Mouse (Mus musculus): ENCODE measurements around the gene Xrn1. TPM values are rescaled to one million over a fixed set of nuclear protein-coding genes. Genes with fewer than 3 reads are reported as not detected.
A peak's percentile ranks its signal among the peaks of the same experiment; 100 is the strongest.

Gene Xrn1
- total and polyA plus RNA-seq, 2 experiments = 1.6 to 13.8 TPM

GRCm38 (mm10) chr9:96027913-96028312 is 73.4 kb downstream of the Xrn1 start:
- WGBS = 78% methylated on average over 3 of the region's 3 CpGs
- Histone ChIP-seq H3K27me3 (ENCODE audit: control insufficient read depth, insufficient read depth, low read length) (no peaks in the 10 kb centered on the region), H3K36me3 (ENCODE audit: control insufficient read depth, insufficient read depth, low read length) (peaks cover 54% of the 10 kb centered on the region)

GRCm38 (mm10) chr9:96028818-96029217 is 74.3 kb downstream of the Xrn1 start:
- 66% methylated on average over 1 of the region's 1 CpGs for WGBS
- Histone ChIP-seq H3K4me3 (ENCODE audit: insufficient read depth, low read depth, low read length) (no peak overlapping the region), H3K4me1 (ENCODE audit: control insufficient read depth, insufficient read depth, low read length) (no peaks in the 10 kb centered on the region), H3K79me2 (ENCODE audit: control insufficient read depth, insufficient read depth, low read length) (no peaks in the 10 kb centered on the region), H3K27ac (replicated peaks; ENCODE audit: insufficient read depth, low read depth, low read length) (no peak overlapping the region), H3K9ac (ENCODE audit: low read depth, low read length) (no peak overlapping the region), H3K36me3 (ENCODE audit: control insufficient read depth, insufficient read depth, low read length) (peaks cover 54% of the 10 kb centered on the region), H3K27me3 (ENCODE audit: control insufficient read depth, insufficient read depth, low read length) (no peaks in the 10 kb centered on the region)
- TF ChIP-seq CTCF (IDR thresholded peaks at IDR 0.05; ENCODE audit: low read depth, low read length) (peak; percentile 54; the same call in 1 of the 2 replicates), POLR2A (IDR thresholded peaks at IDR 0.05; ENCODE audit: extremely low read depth, insufficient read depth, low read length) (no peak)
- peak; percentile 37 for DNase-seq (ENCODE audit: extremely low read depth, low read depth, low spot score)

More at GRCm38 (mm10) chr9:96027913-96028312, 73.4 kb downstream of the Xrn1 start:
- Histone ChIP-seq H3K4me3 (ENCODE audit: insufficient read depth, low read depth, low read length) (no peak overlapping the region), H3K79me2 (ENCODE audit: control insufficient read depth, insufficient read depth, low read length) (no peaks in the 10 kb centered on the region), H3K9ac (ENCODE audit: low read depth, low read length) (no peak overlapping the region), H3K27ac (replicated peaks; ENCODE audit: insufficient read depth, low read depth, low read length) (no peak overlapping the region), H3K4me1 (ENCODE audit: control insufficient read depth, insufficient read depth, low read length) (no peaks in the 10 kb centered on the region)
- TF ChIP-seq CTCF (IDR thresholded peaks at IDR 0.05; ENCODE audit: low read depth, low read length) = no peak
- no peak for TF ChIP-seq POLR2A (IDR thresholded peaks at IDR 0.05; ENCODE audit: extremely low read depth, insufficient read depth, low read length)
- DNase-seq (ENCODE audit: extremely low read depth, low read depth, low spot score) = no peak

GRCm38 (mm10) chr9:96029886-96030285 is 75.3 kb downstream of the Xrn1 start:
- Histone ChIP-seq H3K9ac (ENCODE audit: low read depth, low read length) (no peak overlapping the region), H3K36me3 (ENCODE audit: control insufficient read depth, insufficient read depth, low read length) (peaks cover 59% of the 10 kb centered on the region), H3K4me3 (ENCODE audit: insufficient read depth, low read depth, low read length) (no peak overlapping the region), H3K4me1 (ENCODE audit: control insufficient read depth, insufficient read depth, low read length) (no peaks in the 10 kb centered on the region), H3K79me2 (ENCODE audit: control insufficient read depth, insufficient read depth, low read length) (no peaks in the 10 kb centered on the region), H3K27me3 (ENCODE audit: control insufficient read depth, insufficient read depth, low read length) (no peaks in the 10 kb centered on the region), H3K27ac (replicated peaks; ENCODE audit: insufficient read depth, low read depth, low read length) (no peak overlapping the region)
- DNase-seq (ENCODE audit: extremely low read depth, low read depth, low spot score) = no peak
- WGBS = 100% methylated on average over 5 of the region's 5 CpGs
- no peak for TF ChIP-seq CTCF (IDR thresholded peaks at IDR 0.05; ENCODE audit: low read depth, low read length)
- no peak for TF ChIP-seq POLR2A (IDR thresholded peaks at IDR 0.05; ENCODE audit: extremely low read depth, insufficient read depth, low read length)

GRCm38 (mm10) chr9:96035371-96036086 is 81.0 kb downstream of the Xrn1 start:
- no peak for TF ChIP-seq CTCF (IDR thresholded peaks at IDR 0.05; ENCODE audit: low read depth, low read length)
- TF ChIP-seq POLR2A (IDR thresholded peaks at IDR 0.05; ENCODE audit: extremely low read depth, insufficient read depth, low read length) = no peak
- no peaks in the 10 kb centered on the region for H3K27me3 ChIP-seq (ENCODE audit: control insufficient read depth, insufficient read depth, low read length)
- 90% methylated on average over 3 of the region's 3 CpGs for WGBS
- H3K9ac ChIP-seq (ENCODE audit: low read depth, low read length) = no peak overlapping the region
- no peaks in the 10 kb centered on the region for H3K79me2 ChIP-seq (ENCODE audit: control insufficient read depth, insufficient read depth, low read length)
- H3K27ac ChIP-seq (replicated peaks; ENCODE audit: insufficient read depth, low read depth, low read length) = no peak overlapping the region
- no peak overlapping the region for H3K4me3 ChIP-seq (ENCODE audit: insufficient read depth, low read depth, low read length)
- peaks cover 43% of the 10 kb centered on the region for H3K36me3 ChIP-seq (ENCODE audit: control insufficient read depth, insufficient read depth, low read length)
- no peak for DNase-seq (ENCODE audit: extremely low read depth, low read depth, low spot score)
- no peaks in the 10 kb centered on the region for H3K4me1 ChIP-seq (ENCODE audit: control insufficient read depth, insufficient read depth, low read length)

- H3K9ac ChIP-seq (ENCODE audit: low read depth, low read length) = no peak overlapping the region
- no peak overlapping the region for H3K27ac ChIP-seq (replicated peaks; ENCODE audit: insufficient read depth, low read depth, low read length)
- H3K27me3 ChIP-seq (ENCODE audit: control insufficient read depth, insufficient read depth, low read length) = no peaks in the 10 kb centered on the region
- WGBS = 98% methylated on average over 3 of the region's 3 CpGs
- no peak for TF ChIP-seq POLR2A (IDR thresholded peaks at IDR 0.05; ENCODE audit: extremely low read depth, insufficient read depth, low read length)
- no peak for TF ChIP-seq CTCF (IDR thresholded peaks at IDR 0.05; ENCODE audit: low read depth, low read length)
- H3K4me1 ChIP-seq (ENCODE audit: control insufficient read depth, insufficient read depth, low read length) = no peaks in the 10 kb centered on the region
- DNase-seq (ENCODE audit: extremely low read depth, low read depth, low spot score) = no peak
- peaks cover 61% of the 10 kb centered on the region for H3K36me3 ChIP-seq (ENCODE audit: control insufficient read depth, insufficient read depth, low read length)
- no peaks in the 10 kb centered on the region for H3K79me2 ChIP-seq (ENCODE audit: control insufficient read depth, insufficient read depth, low read length)
- no peak overlapping the region for H3K4me3 ChIP-seq (ENCODE audit: insufficient read depth, low read depth, low read length)
Observed at GRCm38 (mm10) chr9:96044214-96044613, 89.7 kb downstream of the Xrn1 start.

- Histone ChIP-seq H3K9ac (ENCODE audit: low read depth, low read length) (no peak overlapping the region), H3K79me2 (ENCODE audit: control insufficient read depth, insufficient read depth, low read length) (no peaks in the 10 kb centered on the region), H3K4me3 (ENCODE audit: insufficient read depth, low read depth, low read length) (no peak overlapping the region), H3K36me3 (ENCODE audit: control insufficient read depth, insufficient read depth, low read length) (peaks cover 64% of the 10 kb centered on the region), H3K27me3 (ENCODE audit: control insufficient read depth, insufficient read depth, low read length) (no peaks in the 10 kb centered on the region), H3K4me1 (ENCODE audit: control insufficient read depth, insufficient read depth, low read length) (no peaks in the 10 kb centered on the region), H3K27ac (replicated peaks; ENCODE audit: insufficient read depth, low read depth, low read length) (no peak overlapping the region)
- no peak for TF ChIP-seq CTCF (IDR thresholded peaks at IDR 0.05; ENCODE audit: low read depth, low read length)
- no peak for TF ChIP-seq POLR2A (IDR thresholded peaks at IDR 0.05; ENCODE audit: extremely low read depth, insufficient read depth, low read length)
- DNase-seq (ENCODE audit: extremely low read depth, low read depth, low spot score) = no peak
- WGBS = 92% methylated on average over 4 of the region's 4 CpGs
Observed at GRCm38 (mm10) chr9:96051501-96051900, 96.9 kb downstream of the Xrn1 start.

All from liver, adult 2 months (tissue).